Mouse (Mus musculus) liver, embryonic 14.5 days (tissue): Measurements from ENCODE around the gene Wdr46. TPM values are rescaled to one million over a fixed set of nuclear protein-coding genes. Genes with fewer than 3 reads are reported as not detected.
"Not testable (repeated sequence)": the region's sequence is repeated elsewhere in the genome, so short reads cannot be mapped to it uniquely, and the experiment has no call there.

Source experiments
- ATAC-seq: fragments of 200-750 bp; cut with Nextera tagmentation; 2 replicates; pipeline ENCODE4 v1.8.0; 2017; ENCODE audit warnings: moderate number of reproducible peaks, mild to moderate bottlenecking, moderate library complexity; ENCODE audit not compliant: insufficient read depth
- DNase-seq, 3 experiments: peaks; one replicate each; pipeline ENCODE4 v3.0.0-alpha.2; 2012 to 2013; ENCODE audit warnings: low read depth in 3 of 3, low spot score in 3 of 3
- H3K27ac ChIP-seq: fragments of 300-500 bp; sonication (generic); 2 replicates; pipeline ENCODE4 v1.5.1; 2014; ENCODE audit warnings: moderate library complexity, mild to moderate bottlenecking, control low read depth, inconsistent platforms
- H3K27me3 ChIP-seq: fragments of 300-500 bp; sonication (generic); 2 replicates; pipeline ENCODE4 v1.6.1; 2014; ENCODE audit warnings: mild to moderate bottlenecking, low read length, moderate library complexity; ENCODE audit not compliant: control insufficient read depth, insufficient read depth
- H3K36me3 ChIP-seq: fragments of 300-500 bp; sonication (generic); replicated peaks from 2 replicates; pipeline ENCODE4 v1.6.1; 2014; ENCODE audit warnings: low read depth; ENCODE audit not compliant: control insufficient read depth, insufficient read depth
- H3K4me1 ChIP-seq, 2 experiments: fragments of 200-500 bp in 1 of 2; fragments of 300-500 bp in 1 of 2; sonication (generic) in 1 of 2; replicated peaks; 2 replicates each; pipeline ENCODE4 v1.6.1; 2012 to 2014; ENCODE audit warnings: antibody characterized with exemption in 1 of 2, inconsistent platforms in 1 of 2, low read length in 1 of 2; ENCODE audit not compliant: control insufficient read depth in 2 of 2, insufficient read depth in 2 of 2
- H3K4me2 ChIP-seq: fragments of 300-500 bp; sonication (generic); 2 replicates; pipeline ENCODE4 v1.6.1; 2014; ENCODE audit warnings: low read depth, mild to moderate bottlenecking, control low read depth, moderate library complexity
- H3K4me3 ChIP-seq, 2 experiments: fragments of 200-500 bp in 1 of 2; fragments of 300-500 bp in 1 of 2; sonication (generic) in 1 of 2; 2 replicates each; pipeline ENCODE4 v1.5.1; 2012 to 2014; ENCODE audit warnings: low read depth in 2 of 2, low read length in 2 of 2, mild to moderate bottlenecking in 2 of 2, control low read depth in 1 of 2, inconsistent platforms in 1 of 2, moderate library complexity in 1 of 2; ENCODE audit not compliant: insufficient read depth in 1 of 2
- H3K9ac ChIP-seq: fragments of 300-500 bp; sonication (generic); replicated peaks from 2 replicates; pipeline ENCODE4 v1.6.1; 2014; ENCODE audit warnings: mild to moderate bottlenecking, control low read depth, moderate library complexity
- H3K9me3 ChIP-seq: fragments of 300-500 bp; sonication (generic); 2 replicates; pipeline ENCODE4 v1.6.1; 2016; ENCODE audit warnings: low read length, mixed read lengths; ENCODE audit not compliant: control insufficient read depth
- CTCF ChIP-seq: IDR thresholded peaks from 2 replicates; pipeline ENCODE4 v1.5.1; 2016; ENCODE audit warnings: antibody characterized with exemption, low read depth, control low read depth
- EP300 ChIP-seq: IDR thresholded peaks from 2 replicates; pipeline ENCODE4 v1.6.1; 2016; ENCODE audit warnings: antibody characterized with exemption, low read depth
- WGBS: fragments of 180-500 bp; shearing (Covaris S2); extraction: QIAGEN DNeasy Blood & Tissue Kit; methylation state at CpG from one replicate; pipeline ENCODE4 v1.1.7; 2014; ENCODE audit not compliant: insufficient replicate concordance; 5-methylcytosine and 5-hydroxymethylcytosine counted together
- polyA plus RNA-seq, 2 experiments: library from polyadenylated mRNA; depleted of rRNA in 1 of 2; stranded (reverse) in 1 of 2; unstranded in 1 of 2; fragments of >200 nt; fragmentation: Nextera tagmentation in 1 of 2; extraction: Ambion mirVana in 1 of 2; gene quantifications; 2 replicates each; pipeline versions ENCODE4 v1.2.1 to v1.2.3; 2012 to 2014

Wdr46 gene
- polyA plus RNA-seq, 2 experiments = 8.0 to 18.9 TPM

GRCm38 (mm10) chr17:33897114-33897794 is 43.2 kb upstream of the Wdr46 start:
- WGBS = 7% methylated on average over 6 of the region's 6 CpGs
- H3K4me1 ChIP-seq = peaks cover 35 to 39% of the 10 kb centered on the region in 2 experiments
- ATAC-seq (peak; percentile 42; the same call in 1 of the 2 replicates), DNase-seq (peak; percentile 71 to 78 (median 71))
- no peaks in the 10 kb centered on the region for H3K36me3 ChIP-seq
- no peak overlapping the region for H3K4me3 ChIP-seq
- H3K27ac ChIP-seq = no peak overlapping the region
- TF ChIP-seq CTCF = peak; percentile 85
- TF ChIP-seq EP300 = no peak
- H3K9ac ChIP-seq = no peak overlapping the region
- H3K27me3 ChIP-seq = no peaks in the 10 kb centered on the region
- H3K4me2 ChIP-seq = no peak overlapping the region
- H3K9me3 ChIP-seq = no peaks in the 10 kb centered on the region

GRCm38 (mm10) chr17:33898193-33898592 is 42.3 kb upstream of the Wdr46 start:
- not testable (repeated sequence) for H3K36me3 ChIP-seq, H3K4me3 ChIP-seq, DNase-seq, H3K9me3 ChIP-seq, H3K4me2 ChIP-seq, H3K27me3 ChIP-seq, ATAC-seq, H3K9ac ChIP-seq
- WGBS = 63% methylated on average over 4 of the region's 4 CpGs
- Histone ChIP-seq H3K4me1 (peaks cover 35 to 46% of the 10 kb centered on the region in 2 experiments), H3K27ac (peak overlapping the region; percentile 87)

- Histone ChIP-seq H3K27me3 (no peaks in the 10 kb centered on the region), H3K9ac (peak overlapping the region; percentile 25), H3K4me3 (no peak overlapping the region), H3K27ac (peak overlapping the region; percentile 87), H3K4me1 (peaks cover 39 to 57% of the 10 kb centered on the region in 2 experiments), H3K4me2 (peak overlapping the region; percentile 11), H3K9me3 (no peaks in the 10 kb centered on the region), H3K36me3 (no peaks in the 10 kb centered on the region)
- TF ChIP-seq CTCF = no peak
- peak; percentile 20; the same call in 1 of the 2 replicates for TF ChIP-seq EP300
- ATAC-seq (peak; percentile 77), DNase-seq (peak; percentile 66 to 73 (median 71))
- WGBS = 18% methylated on average over 4 of the region's 4 CpGs
Measured at GRCm38 (mm10) chr17:33899642-33900041, 40.8 kb upstream of the Wdr46 start.

GRCm38 (mm10) chr17:33900281-33900988 is 40.0 kb upstream of the Wdr46 start:
- no peak for TF ChIP-seq EP300
- TF ChIP-seq CTCF = no peak
- H3K27ac ChIP-seq = peak overlapping the region; percentile 87

GRCm38 (mm10) chr17:33900989-33901314 is 39.5 kb upstream of the Wdr46 start:
- H3K4me2 ChIP-seq = no peak overlapping the region
- H3K9ac ChIP-seq = no peak overlapping the region
- no peak overlapping the region for H3K27ac ChIP-seq
- no peaks in the 10 kb centered on the region for H3K27me3 ChIP-seq
- no peak overlapping the region for H3K4me3 ChIP-seq
- WGBS = 82% methylated on average over 4 of the region's 4 CpGs
- DNase-seq = no peak
- ATAC-seq = no peak
- no peak for TF ChIP-seq EP300
- no peak for TF ChIP-seq CTCF
- H3K9me3 ChIP-seq = no peaks in the 10 kb centered on the region
- peaks cover 39 to 57% of the 10 kb centered on the region in 2 experiments for H3K4me1 ChIP-seq
- H3K36me3 ChIP-seq = no peaks in the 10 kb centered on the region

More at GRCm38 (mm10) chr17:33900281-33900988, 40.0 kb upstream of the Wdr46 start:
- Histone ChIP-seq H3K9me3 (no peaks in the 10 kb centered on the region), H3K4me3 (no peak overlapping the region), H3K4me2 (peak overlapping the region; percentile 11), H3K4me1 (peaks cover 39 to 57% of the 10 kb centered on the region in 2 experiments), H3K36me3 (no peaks in the 10 kb centered on the region), H3K9ac (peak overlapping the region; percentile 25; the same call in 1 of the 2 replicates), H3K27me3 (no peaks in the 10 kb centered on the region)
- DNase-seq (no peak), ATAC-seq (peak; percentile 36; the same call in 1 of the 2 replicates)
- 57% methylated on average over 7 of the region's 7 CpGs for whole genome bisulfite sequencing
